Mouse (Mus musculus) hematopoietic stem cell, adult 5-6 weeks (primary cell): ENCODE measurements around the gene Npepps. TPM values are rescaled to one million over a fixed set of nuclear protein-coding genes. Genes with fewer than 3 reads are reported as not detected.
"Not testable (repeated sequence)": the region's sequence is repeated elsewhere in the genome, so short reads cannot be mapped to it uniquely, and the experiment has no call there.

Source experiments
- ATAC-seq, 2 experiments: fragments of 125-278 bp in 1 of 2; replicated peaks in 1 of 2; 2 replicates each; pipeline ENCODE4 v1.8.0; 2016 to 2017; ENCODE audit warnings: inconsistent platforms in 2 of 2, mild to moderate bottlenecking in 2 of 2, moderate number of reproducible peaks in 2 of 2, low read depth in 1 of 2, moderate TSS enrichment in 1 of 2; ENCODE audit not compliant: low FRiP score in 2 of 2, poor library complexity in 2 of 2, severe bottlenecking in 2 of 2, insufficient read depth in 1 of 2, low TSS enrichment in 1 of 2
- total RNA-seq: library from RNA; stranded (forward); fragments of 172-1452, 232-1000 nt; gene quantifications from 2 replicates; pipeline ENCODE4 v1.2.3, GENCODE M21; 2017

The Npepps gene
- total RNA-seq, 1 experiment from 2014 or later, result 33.1 TPM

DNA sequence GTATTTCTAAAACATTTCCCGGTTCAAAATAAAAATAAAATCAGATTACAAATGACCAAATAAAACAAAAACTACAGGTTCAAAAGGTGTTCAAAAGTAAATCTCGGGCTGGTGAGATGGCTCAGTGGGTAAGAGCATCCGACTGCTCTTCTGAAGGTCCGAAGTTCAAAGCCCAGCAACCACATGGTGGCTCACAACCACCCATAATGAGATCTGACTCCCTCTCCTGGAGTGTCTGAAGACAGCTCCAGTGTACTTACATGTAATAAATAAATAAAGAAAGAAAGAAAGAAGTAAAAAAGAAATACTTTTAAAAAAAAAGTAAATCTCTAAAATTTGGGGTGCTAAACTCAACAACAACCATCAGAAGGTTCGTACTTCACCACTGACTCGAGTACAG is 5.5 kb downstream of the Npepps start:
- not testable (repeated sequence) for ATAC-seq

DNA sequence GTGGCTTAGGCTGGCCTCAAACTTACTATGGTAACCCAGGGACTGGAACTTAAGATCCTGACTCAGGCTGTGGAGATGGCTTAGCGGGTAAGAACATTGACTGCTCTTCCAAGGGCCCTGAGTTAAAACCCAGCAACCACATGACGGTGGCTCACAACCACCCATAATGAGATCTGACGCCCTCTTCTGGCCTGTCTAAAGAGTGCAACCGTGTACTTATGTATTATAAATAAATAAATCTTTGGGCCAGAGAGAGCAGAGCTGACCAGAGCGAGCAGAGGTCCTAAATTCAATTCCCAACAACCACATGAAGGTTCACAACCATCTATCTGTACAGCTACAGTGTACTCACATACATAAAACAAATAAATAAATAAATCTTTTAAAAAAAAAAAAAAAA is 6.8 kb downstream of the Npepps start:
- no peak for ATAC-seq

DNA sequence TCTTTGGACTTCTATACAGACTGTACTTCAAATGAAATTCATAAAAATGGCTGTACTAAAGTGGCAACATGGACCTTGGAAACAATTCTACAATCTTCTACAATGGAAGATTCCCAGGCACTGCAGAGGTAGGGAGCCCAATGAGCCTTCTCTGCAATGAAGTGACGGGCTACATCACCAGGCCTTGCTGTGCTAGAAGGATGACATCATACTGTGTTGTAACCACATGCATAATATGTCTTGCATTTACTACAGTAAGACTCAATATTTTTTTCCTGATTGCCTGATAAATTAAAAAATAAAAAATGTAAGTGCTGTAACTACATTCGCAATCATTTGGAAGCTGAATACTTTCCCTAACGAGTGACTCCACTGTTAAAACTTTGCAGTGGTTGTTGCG is 7.6 kb downstream of the Npepps start:
- ATAC-seq, result no peak

DNA sequence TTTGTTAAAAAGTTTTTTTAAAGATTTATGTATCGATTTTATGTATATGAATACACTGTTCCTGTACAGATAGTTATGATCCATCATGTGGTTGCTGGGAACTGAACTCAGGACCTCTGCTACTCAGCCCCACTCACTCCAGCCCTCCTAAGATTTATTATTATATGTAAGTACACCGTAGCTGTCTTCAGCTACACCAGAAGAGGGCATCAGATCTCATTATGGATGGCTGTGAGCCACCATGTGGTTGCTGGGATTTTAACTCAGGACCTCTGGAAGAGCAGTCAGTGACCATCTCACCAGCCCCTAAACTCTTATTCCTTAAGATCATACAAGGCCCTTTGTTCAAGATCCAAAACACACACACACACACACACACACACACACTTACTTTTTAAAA is 10.4 kb downstream of the Npepps start:
- not testable (repeated sequence) for ATAC-seq

- ATAC-seq, result not testable (repeated sequence)
These were observed 13.9 kb downstream of the Npepps start for GRCm38 (mm10) chr11:97266544-97266943.

GRCm38 (mm10) chr11:97249649-97250048 is 30.8 kb downstream of the Npepps start:
- ATAC-seq, result not testable (repeated sequence)

DNA sequence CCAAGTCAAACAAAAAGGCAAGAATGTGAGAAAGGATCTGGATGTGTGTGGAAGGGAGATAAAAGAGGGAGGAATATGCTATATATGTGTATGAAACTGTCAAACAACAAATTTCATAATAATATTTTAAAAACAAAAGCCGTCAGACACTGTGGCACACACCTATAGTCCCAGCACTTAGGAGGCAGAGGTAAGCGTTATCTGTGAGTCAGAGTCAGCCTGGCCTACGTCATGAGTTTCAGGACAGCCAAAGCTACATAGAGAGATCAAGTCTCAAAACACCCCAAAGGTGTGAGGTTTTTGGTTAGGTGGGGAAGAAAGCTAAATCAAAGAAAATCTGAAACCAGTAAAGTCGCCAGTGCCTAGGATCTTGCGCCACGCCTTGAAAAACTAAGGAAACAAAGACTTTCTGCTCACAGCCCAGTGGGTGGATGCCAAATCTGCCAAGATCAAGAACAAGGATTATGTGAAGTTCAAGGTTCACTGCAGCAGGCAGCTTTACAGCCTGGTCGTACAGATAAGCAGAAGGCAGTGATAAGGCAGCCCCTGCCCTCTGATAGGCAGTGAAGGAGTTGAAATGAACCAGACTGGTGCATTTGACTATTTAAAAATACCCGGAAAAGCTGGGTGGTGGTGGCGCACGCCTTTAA is 33.8 kb downstream of the Npepps start:
- ATAC-seq, result no peak

- ATAC-seq, result no peak
These were observed 39.1 kb downstream of the Npepps start for GRCm38 (mm10) chr11:97241321-97241720.

DNA sequence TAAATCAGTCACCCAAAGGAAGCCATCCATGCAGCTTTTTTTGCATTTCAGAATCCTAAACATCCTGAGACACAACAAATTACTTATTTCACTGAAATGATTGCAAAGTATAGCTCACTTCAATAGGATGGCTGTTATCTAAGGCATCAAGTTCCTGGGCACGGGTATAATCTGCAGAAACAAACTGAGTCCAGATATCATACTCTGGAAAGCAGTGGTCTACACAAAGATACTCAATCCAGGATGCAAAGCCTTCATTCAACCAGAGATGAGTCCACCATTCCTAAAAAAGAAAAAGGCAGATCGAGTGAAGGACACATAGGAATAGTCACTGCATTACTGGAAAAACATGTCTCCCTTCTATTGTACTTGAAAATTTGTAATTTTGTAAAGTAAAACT is 42.5 kb downstream of the Npepps start:
- ATAC-seq, result no peak

GRCm38 (mm10) chr11:97232436-97232835 is 48.0 kb downstream of the Npepps start:
- ATAC-seq, result no peak

- ATAC-seq, result no peak
These were observed 51.0 kb downstream of the Npepps start for GRCm38 (mm10) chr11:97229396-97229795.

- ATAC-seq, result no peak
These were observed 51.5 kb downstream of the Npepps start for GRCm38 (mm10) chr11:97228985-97229384.

- no peak for ATAC-seq
These were observed 54.3 kb downstream of the Npepps start for GRCm38 (mm10) chr11:97226131-97226530.

DNA sequence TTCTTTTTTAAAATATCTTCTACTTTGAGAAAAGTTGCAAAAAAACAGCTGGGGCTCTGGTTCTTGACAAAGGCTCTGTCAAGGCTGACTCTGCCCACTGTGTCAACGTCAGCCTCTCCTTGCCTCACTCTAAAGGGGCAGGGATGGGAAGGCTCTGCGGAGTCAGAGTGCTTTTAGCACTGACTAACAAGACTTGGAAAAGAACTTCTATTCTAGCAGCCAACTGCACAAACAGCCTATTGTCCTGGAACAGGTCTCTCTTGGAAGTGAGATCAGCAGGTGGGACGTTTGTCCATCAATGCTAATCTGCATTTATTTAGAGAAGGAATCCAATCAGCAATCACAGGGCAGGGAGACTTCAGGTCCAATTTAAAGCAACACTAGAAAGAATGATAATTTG is 57.0 kb downstream of the Npepps start:
- ATAC-seq, result no peak

DNA sequence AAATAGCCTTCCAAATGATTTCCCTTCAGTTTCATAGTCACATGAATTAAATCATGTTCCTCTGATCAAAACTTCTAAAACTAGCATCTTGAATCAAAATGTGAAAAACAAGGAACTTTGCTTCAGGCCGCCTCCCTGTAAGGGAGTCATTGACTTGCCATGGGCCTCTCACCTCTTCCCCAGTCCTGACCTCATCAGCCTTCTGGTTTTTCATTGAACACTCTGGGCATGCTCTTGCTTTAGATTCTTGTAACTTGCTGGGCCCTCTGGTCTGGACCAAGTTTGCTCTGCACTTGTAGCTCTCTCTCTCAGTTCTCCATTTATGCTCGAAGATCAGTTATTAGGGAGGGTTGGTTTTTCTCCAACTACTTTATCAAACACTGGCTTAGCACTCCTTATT is 58.8 kb downstream of the Npepps start:
- ATAC-seq, result no peak

DNA sequence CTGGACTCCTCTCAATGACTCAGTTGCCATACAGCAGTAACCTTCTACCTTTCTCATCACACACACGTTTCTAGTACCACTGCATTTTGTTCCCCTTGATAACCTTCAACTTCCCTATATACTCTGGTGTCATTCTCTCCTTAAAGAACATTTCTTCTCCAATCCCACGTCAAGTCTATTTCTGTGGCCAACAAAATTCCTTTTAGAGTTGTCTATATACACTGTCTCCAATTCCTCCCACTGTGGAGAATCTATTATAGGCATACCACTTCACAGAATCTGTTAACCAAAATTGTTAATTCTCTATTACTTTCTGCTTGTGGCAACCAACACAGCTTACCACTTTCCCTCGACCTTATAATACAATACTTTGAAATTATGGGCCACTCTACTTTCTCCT is 60.2 kb downstream of the Npepps start:
- ATAC-seq, result no peak

GRCm38 (mm10) chr11:97214411-97214810 is 66.0 kb downstream of the Npepps start:
- no peak for ATAC-seq

GRCm38 (mm10) chr11:97210728-97211400 is 69.6 kb downstream of the Npepps start:
- no peak for ATAC-seq

DNA sequence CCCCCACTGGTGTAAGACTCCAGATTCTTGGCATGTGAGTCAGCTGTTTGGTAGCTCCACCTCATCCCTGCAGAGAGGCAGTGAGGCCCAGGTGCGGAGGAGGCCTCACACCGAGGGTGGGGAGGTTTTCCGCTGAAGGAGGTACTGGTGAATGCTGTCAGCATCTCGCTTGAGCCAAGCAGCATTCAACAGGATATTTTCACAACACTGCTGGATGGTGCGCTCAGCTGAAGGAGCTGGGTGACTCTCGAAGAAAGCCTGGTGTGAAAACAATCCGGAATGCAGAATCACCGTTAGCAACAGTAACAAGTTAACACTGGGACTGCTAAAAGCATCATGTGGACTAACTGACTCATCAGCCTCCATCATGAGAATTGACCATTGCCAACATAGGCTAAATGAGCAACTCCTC is 73.4 kb downstream of the Npepps start:
- ATAC-seq, result no peak
